Mouse (Mus musculus) common myeloid progenitor, adult 5-6 weeks (primary cell): ENCODE measurements around the gene Pglyrp4. TPM values are rescaled to one million over a fixed set of nuclear protein-coding genes. Genes with fewer than 3 reads are reported as not detected.
"Not testable (repeated sequence)": the region's sequence is repeated elsewhere in the genome, so short reads cannot be mapped to it uniquely, and the experiment has no call there.

Experiments
- ATAC-seq: replicated peaks from 2 replicates; pipeline ENCODE4 v1.8.0; 2016; ENCODE audit warnings: low read depth, mild to moderate bottlenecking, moderate TSS enrichment, inconsistent platforms; ENCODE audit not compliant: poor library complexity, severe bottlenecking
- total RNA-seq: library from RNA; stranded (forward); fragments of 200-1000, 187-1606 nt; gene quantifications from 2 replicates; pipeline ENCODE4 v1.2.3, GENCODE M21; 2017

Pglyrp4 gene
- total RNA-seq = not detected in 2 replicates

DNA sequence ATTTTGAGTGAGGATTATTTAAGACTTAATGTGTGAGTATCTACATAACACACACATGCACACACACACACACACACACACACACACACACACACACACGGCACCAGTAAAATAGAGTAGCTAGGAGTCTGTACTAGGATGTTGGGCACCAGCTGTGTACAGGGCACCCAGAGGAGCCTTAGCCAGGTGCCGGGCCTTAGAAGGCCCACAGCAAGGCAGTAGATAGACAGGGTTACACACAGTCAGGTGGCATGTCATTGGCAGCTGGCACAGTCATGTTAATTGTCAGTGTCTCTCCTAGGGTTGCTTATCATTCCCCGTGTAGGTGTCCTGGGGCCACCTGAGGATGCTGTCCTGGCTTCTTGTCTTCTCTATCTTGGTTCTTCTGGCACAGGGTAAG, at the start of gene Pglyrp4:
Gene Pglyrp4, plus strand, starts transcription at position 301 of the 400 bp plus-strand sequence.
- ATAC-seq = no peak

DNA sequence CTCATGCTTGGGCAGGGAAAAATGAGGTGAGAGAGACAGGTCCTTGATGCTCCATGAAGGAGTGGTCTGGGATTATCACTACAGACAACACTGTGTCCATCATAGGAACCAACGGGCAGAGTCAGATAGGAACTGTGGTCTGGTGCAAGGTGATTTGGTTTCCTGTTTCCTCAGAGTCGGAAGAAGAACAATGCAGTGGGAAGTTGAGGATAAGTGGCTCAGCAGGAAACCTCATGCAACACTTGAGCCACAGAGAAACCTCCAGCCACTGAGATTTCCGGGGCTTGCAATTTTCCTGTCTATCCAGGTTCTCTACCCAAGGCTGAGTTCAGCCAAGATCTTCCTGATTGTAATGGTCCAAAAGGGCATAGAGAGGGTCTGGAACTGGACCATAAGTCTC, 48.0 kb upstream of the Pglyrp4 start:
- ATAC-seq = peak; percentile 45

DNA sequence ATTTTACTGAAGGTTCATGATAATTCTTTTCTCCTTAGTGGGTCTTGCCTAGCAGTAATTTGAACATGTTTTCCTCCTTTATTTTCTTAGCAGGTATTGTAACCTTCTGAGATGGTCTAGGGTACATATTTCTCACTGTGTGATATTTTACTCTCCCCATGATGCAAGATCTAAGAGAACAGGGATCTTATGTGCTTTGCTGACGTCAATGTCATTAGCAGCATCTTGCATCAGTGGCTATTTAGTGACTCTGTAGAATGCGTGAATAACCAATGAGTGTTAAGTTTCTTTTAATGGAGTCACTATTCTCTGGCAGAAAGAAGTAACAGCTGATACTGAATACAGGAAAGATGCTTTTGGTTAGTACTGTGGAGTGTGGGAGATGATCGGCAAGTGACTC, 42.8 kb upstream of the Pglyrp4 start:
- no peak for ATAC-seq

DNA sequence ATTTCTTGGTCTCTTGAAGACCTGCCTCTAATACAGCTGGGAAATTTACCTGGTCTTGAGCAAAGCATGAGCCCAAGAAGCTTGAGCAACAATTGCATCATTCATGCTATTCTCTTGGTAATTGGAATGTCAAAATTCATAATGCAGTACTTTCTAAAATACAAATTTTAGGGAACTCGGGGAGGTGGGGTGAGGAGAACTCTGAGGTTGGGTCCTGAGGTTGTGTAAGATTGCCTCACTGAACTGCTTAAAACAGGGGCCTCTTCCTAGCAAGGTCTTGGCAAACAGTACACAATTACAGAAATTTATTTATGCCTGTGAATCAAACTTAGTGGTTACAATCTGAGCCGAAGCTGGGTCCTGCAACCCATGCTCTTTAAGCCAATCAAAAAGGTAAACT, 39.9 kb upstream of the Pglyrp4 start:
- peak; percentile 32; the same call in 1 of the 2 replicates for ATAC-seq

DNA sequence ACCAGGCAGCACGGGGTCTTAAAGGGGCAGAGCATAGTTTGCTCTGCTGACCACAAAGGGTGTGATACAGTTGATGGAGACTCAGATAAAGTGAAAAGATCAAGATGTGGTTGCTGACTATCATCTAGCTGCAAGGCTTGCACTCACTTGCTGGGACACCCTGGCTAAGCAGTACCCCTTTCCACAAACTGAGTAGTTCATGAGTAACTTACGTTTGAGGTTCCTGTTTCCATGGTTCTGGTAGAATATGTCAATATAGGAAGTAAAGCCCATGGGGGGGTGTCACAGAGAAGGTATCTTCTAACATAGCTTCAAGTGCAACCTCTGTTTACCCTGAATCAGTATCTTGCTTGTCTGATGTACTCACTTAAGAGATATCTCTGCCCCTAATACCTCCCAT, 33.2 kb upstream of the Pglyrp4 start:
- peak; percentile 58 for ATAC-seq

DNA sequence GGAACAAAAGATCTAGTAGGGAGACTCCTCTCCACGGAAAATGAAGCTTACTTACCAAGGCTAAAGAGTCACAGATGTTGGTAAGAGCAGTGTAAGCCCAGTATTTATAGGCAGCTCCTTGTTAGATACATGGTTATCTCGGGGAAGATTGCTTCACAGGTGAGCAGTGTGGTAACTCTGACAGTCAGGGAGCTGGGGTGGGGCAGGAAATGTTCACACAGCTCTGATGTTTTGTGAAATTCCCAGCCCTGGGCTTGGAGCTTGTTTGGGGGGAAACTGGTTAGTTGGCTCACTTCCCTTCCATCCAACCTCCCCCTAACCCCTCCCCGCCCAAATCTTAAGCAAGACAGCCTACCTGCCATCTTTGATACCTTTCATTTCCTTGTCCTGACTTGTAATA, 31.1 kb upstream of the Pglyrp4 start, which contains the start of gene S100a9:
Gene S100a9, minus strand, starts transcription at position 109 of the 400 bp plus-strand sequence.
- no peak for ATAC-seq

DNA sequence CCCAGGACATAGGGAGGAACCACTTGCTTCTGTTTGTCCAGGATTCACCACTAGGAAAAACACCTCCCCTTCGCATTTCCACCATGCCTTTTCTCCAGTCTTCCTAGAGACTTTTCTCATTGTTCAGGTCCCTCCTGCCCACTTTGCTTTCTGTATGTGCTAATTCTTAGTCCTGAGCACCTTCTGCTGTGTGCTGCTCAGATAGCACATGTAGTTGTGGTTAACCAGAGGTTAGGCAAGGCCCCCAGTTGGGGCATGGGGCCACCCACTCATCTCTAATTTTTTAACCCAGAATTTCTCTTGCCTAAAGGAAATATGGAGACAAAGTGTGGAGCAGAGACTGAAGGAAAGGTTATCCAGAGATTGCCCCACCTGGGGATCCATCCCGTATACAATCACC, 24.5 kb upstream of the Pglyrp4 start:
- no peak for ATAC-seq

DNA sequence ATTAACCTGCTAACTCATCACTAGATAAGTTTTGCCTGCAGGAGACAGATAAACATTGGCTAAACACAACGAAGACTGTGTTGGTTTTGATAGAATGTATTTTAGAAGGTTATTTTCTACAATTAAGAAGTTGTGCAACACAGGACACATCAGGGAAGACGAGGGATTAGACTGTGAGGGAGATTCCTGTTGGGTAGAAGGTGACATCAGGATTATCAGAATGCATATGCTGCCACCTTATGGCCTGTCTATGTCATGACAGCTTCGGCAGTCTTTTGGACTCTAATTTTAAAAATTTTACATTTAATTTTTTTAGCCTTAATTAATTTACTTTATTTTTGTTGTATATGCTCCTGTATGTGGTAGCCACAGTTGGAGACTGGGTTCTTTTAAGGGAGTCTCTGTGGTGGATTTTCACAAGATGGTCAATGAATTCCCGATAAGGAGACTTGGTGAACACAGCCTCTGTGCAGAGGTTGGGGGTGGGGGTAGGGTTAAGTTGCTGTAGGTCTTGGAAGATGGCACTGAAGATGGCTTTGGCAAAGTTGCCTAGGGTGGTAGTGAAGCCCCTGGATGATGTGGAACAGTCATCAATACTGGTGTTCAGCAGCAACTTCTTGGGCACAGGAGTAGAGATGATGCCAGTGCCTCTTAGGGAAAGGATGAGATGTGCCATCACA, 18.0 kb upstream of the Pglyrp4 start:
- ATAC-seq = peak; percentile 85

DNA sequence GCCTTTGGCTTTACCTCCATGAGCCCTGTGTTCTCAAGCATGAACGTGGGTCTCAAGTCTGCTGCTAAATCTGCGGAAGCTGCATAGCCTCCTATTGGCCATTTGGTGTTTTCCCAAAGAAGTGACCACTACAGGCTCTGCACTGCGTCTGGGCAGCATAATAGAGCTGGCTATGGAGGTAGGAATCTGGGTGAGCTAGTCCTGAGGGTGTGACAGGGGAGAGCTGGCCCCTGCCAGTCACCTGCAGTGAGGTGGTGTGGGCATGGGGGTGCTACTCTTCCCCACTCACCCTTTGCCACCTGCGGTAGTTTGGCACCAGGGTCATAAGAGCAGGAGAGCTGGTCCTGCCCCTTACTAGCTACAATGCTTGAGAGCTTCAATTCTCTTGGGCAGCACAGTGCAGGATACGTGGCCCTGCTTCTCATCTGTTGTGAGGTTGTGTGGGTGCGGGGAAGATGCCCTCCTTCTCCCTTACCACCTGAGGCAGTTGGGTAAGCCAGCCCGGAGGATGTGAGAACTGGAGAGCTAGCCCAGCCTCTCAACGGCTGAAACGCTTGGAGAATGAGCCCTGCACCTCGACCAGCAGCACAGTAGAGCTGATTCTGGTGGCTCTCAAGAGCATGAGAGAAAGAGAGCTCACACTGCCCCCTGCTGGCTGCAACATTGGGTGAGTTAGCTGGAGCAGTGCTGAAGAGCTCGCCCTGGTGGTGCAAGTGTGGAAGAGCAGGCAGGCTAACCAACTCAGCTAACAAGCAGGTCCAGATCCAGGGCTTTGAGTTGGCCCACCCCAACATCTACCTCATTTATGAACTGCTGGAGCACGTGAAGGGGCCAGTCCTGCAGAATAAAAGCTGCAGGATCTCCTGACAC, 16.9 kb upstream of the Pglyrp4 start:
- ATAC-seq = peak; percentile 99

DNA sequence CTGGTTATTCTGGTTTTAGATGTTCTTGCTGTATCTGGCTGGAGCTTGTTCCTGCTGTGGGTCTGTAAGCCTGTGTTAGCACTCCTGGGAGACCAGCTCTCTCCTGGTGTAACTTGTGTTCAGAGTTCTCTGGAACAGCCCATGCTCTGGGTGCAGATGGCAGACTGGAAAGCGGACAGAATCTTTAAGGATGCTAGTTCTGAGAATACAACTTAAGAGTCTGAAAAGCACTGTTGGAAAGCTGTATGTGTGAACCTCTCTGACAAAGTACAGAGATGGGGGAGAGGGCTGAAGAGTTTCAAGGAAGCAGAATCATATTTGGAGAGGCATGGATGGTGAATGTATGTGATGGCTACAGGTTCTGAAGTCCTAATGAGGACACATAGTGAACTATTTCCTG, 23.0 kb downstream of the Pglyrp4 start:
- no peak for ATAC-seq

DNA sequence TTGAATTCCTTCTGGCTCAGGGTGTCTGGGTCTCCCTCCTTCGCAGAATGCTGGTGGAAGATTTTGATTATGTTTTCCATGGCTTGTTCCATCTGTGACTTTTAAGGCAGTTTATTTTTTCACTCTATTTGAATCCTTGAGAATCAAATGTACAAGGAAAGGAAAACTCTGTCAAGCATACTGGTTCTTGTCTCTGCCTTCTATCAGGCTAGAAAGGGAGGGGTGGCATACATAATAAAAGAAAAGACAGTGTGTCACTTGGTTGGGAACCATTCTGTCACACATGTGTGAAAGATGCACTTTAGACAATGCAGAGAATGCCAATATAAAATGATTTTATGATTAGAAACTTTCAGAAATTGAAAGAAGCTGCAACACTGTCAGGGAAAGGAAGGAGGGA, 51.1 kb downstream of the Pglyrp4 start, which contains the start of gene Gm5849:
Gene Gm5849, minus strand, starts transcription at position 101 of the 400 bp plus-strand sequence.
- ATAC-seq = not testable (repeated sequence)

Other genes with a start within 250 kb of the Pglyrp4 start
- 37.3 and 43.3 TPM in 2 replicates for gene Snapin, start 235.9 kb upstream of the Pglyrp4 start, total RNA-seq
- gene Chtop, start 217.4 kb upstream of the Pglyrp4 start, total RNA-seq = 88.3 and 113 TPM in 2 replicates
- 68.0 and 72.4 TPM in 2 replicates for gene S100a1, start 212.5 kb upstream of the Pglyrp4 start, total RNA-seq
- 45.3 and 46.6 TPM in 2 replicates for gene S100a13, start 212.5 kb upstream of the Pglyrp4 start, total RNA-seq
- not detected in 2 replicates for gene S100a14, start 200.1 kb upstream of the Pglyrp4 start, total RNA-seq
- gene S100a16, start 189.7 kb upstream of the Pglyrp4 start, total RNA-seq = not detected in 2 replicates
- 0.49 TPM in 1 of 2 replicates, not detected in the other for gene S100a3, start 166.3 kb upstream of the Pglyrp4 start, total RNA-seq
- gene S100a2, start 136.7 kb upstream of the Pglyrp4 start, total RNA-seq = not detected in 2 replicates
- not detected in 2 replicates for gene Gm42674, start 125.0 kb upstream of the Pglyrp4 start, total RNA-seq
- 15.1 and 35.7 TPM in 2 replicates for gene S100a4, start 123.1 kb upstream of the Pglyrp4 start, total RNA-seq
- gene S100a5, start 118.4 kb upstream of the Pglyrp4 start, total RNA-seq = not detected in 2 replicates
- 8.0 and 14.7 TPM in 2 replicates for gene S100a6, start 114.0 kb upstream of the Pglyrp4 start, total RNA-seq
- not detected in 2 replicates for gene S100a7a, start 72.9 kb upstream of the Pglyrp4 start, total RNA-seq
- 430 and 433 TPM in 2 replicates for gene S100a8, start 57.9 kb upstream of the Pglyrp4 start, total RNA-seq
- gene S100a9, start 31.2 kb upstream of the Pglyrp4 start, total RNA-seq = 306 and 341 TPM in 2 replicates
- not detected in 2 replicates for gene Gm5849, start 51.0 kb downstream of the Pglyrp4 start, total RNA-seq